Mouse (Mus musculus): ENCODE measurements around the gene Mtmr11. TPM values are rescaled to one million over a fixed set of nuclear protein-coding genes. Genes with fewer than 3 reads are reported as not detected.

Gene Mtmr11
- polyA plus RNA-seq, 1 experiment from 2014 or later = 3.7 TPM

GRCm38 (mm10) chr3:96152611-96153010 is 9.2 kb upstream of the Mtmr11 start:
- WGBS (ENCODE audit: insufficient replicate concordance) = 84% methylated on average over 5 of the region's 5 CpGs
- no peak overlapping the region for H3K4me3 ChIP-seq (replicated peaks)
- no peak for ATAC-seq (ENCODE audit: insufficient read depth)
- no peaks in the 10 kb centered on the region for H3K27me3 ChIP-seq
- H3K9ac ChIP-seq = no peak overlapping the region
- H3K27ac ChIP-seq (replicated peaks) = no peak overlapping the region
- H3K9me3 ChIP-seq (replicated peaks) = no peaks in the 10 kb centered on the region
- H3K36me3 ChIP-seq (replicated peaks) = peaks cover 61% of the 10 kb centered on the region
- no peak overlapping the region for H3K4me2 ChIP-seq
- H3K4me1 ChIP-seq (replicated peaks) = 0 out of 2 replicates have a peak, but pooled peaks cover 2% of the 10 kb centered on the region

GRCm38 (mm10) chr3:96155501-96155900 is 6.3 kb upstream of the Mtmr11 start:
- ATAC-seq (ENCODE audit: insufficient read depth) = no peak
- H3K36me3 ChIP-seq (replicated peaks) = peaks cover 56% of the 10 kb centered on the region
- WGBS (ENCODE audit: insufficient replicate concordance) = 78% methylated on average over 8 of the region's 8 CpGs

GRCm38 (mm10) chr3:96159820-96160219 is 2.0 kb upstream of the Mtmr11 start:
- no peak overlapping the region for H3K9ac ChIP-seq
- H3K4me1 ChIP-seq (replicated peaks) = peaks cover 12% of the 10 kb centered on the region
- H3K36me3 ChIP-seq (replicated peaks) = peaks cover 14% of the 10 kb centered on the region
- peak overlapping the region; percentile 53; the same call in 1 of the 2 replicates for H3K27ac ChIP-seq (replicated peaks)
- no peaks in the 10 kb centered on the region for H3K9me3 ChIP-seq (replicated peaks)
- no peak overlapping the region for H3K4me3 ChIP-seq (replicated peaks)
- 54% methylated on average over 4 of the region's 4 CpGs for WGBS (ENCODE audit: insufficient replicate concordance)
- H3K4me2 ChIP-seq = no peak overlapping the region
- ATAC-seq (ENCODE audit: insufficient read depth) = no peak
- peaks cover 59% of the 10 kb centered on the region for H3K27me3 ChIP-seq

More at GRCm38 (mm10) chr3:96155501-96155900, 6.3 kb upstream of the Mtmr11 start:
- Histone ChIP-seq H3K4me3 (replicated peaks) (no peak overlapping the region), H3K4me1 (replicated peaks) (peaks cover 6% of the 10 kb centered on the region), H3K27ac (replicated peaks) (no peak overlapping the region), H3K9me3 (replicated peaks) (no peaks in the 10 kb centered on the region), H3K27me3 (peaks cover 16% of the 10 kb centered on the region), H3K9ac (no peak overlapping the region), H3K4me2 (no peak overlapping the region)

GRCm38 (mm10) chr3:96160222-96160802 is 1.5 kb upstream of the Mtmr11 start:
- Histone ChIP-seq H3K4me3 (replicated peaks) (no peak overlapping the region), H3K4me2 (peak overlapping the region; percentile 57), H3K36me3 (replicated peaks) (peaks cover 9% of the 10 kb centered on the region), H3K27ac (replicated peaks) (peak overlapping the region; percentile 53), H3K9ac (no peak overlapping the region), H3K4me1 (replicated peaks) (peaks cover 12% of the 10 kb centered on the region), H3K27me3 (peaks cover 63% of the 10 kb centered on the region), H3K9me3 (replicated peaks) (no peaks in the 10 kb centered on the region)
- 38% methylated on average over 4 of the region's 4 CpGs for WGBS (ENCODE audit: insufficient replicate concordance)
- ATAC-seq (ENCODE audit: insufficient read depth) = peak; percentile 22; the same call in 1 of the 2 replicates

GRCm38 (mm10) chr3:96160803-96161516 is 844 bp upstream of the Mtmr11 start:
- Histone ChIP-seq H3K9me3 (replicated peaks) (no peaks in the 10 kb centered on the region), H3K4me1 (replicated peaks) (peaks cover 12% of the 10 kb centered on the region), H3K27me3 (peaks cover 63% of the 10 kb centered on the region), H3K27ac (replicated peaks) (peak overlapping the region; percentile 53), H3K36me3 (replicated peaks) (peaks cover 2% of the 10 kb centered on the region), H3K9ac (no peak overlapping the region), H3K4me3 (replicated peaks) (peak overlapping the region; percentile 39), H3K4me2 (peak overlapping the region; percentile 57)
- WGBS (ENCODE audit: insufficient replicate concordance) = 4% methylated on average over 12 of the region's 12 CpGs
- ATAC-seq (ENCODE audit: insufficient read depth) = peak; percentile 41

GRCm38 (mm10) chr3:96163040-96163439 is 1.2 kb downstream of the Mtmr11 start:
- H3K4me2 ChIP-seq = peak overlapping the region; percentile 42
- H3K27ac ChIP-seq (replicated peaks) = no peak overlapping the region
- H3K4me3 ChIP-seq (replicated peaks) = 0 out of 2 replicates have a peak overlapping the region, but pooled peaks have one; percentile 39
- H3K9ac ChIP-seq = no peak overlapping the region
- 68% methylated on average over 6 of the region's 6 CpGs for WGBS (ENCODE audit: insufficient replicate concordance)
- no peak for ATAC-seq (ENCODE audit: insufficient read depth)
- H3K9me3 ChIP-seq (replicated peaks) = no peaks in the 10 kb centered on the region
- H3K36me3 ChIP-seq (replicated peaks) = no peaks in the 10 kb centered on the region
- H3K27me3 ChIP-seq = peaks cover 63% of the 10 kb centered on the region
- H3K4me1 ChIP-seq (replicated peaks) = peaks cover 12% of the 10 kb centered on the region

GRCm38 (mm10) chr3:96168466-96169158 is 6.8 kb downstream of the Mtmr11 start:
- Histone ChIP-seq H3K27ac (replicated peaks) (no peak overlapping the region), H3K4me3 (replicated peaks) (no peak overlapping the region), H3K9ac (no peak overlapping the region), H3K4me1 (replicated peaks) (peaks cover 31% of the 10 kb centered on the region), H3K9me3 (replicated peaks) (no peaks in the 10 kb centered on the region), H3K4me2 (no peak overlapping the region), H3K36me3 (replicated peaks) (peaks cover 7% of the 10 kb centered on the region; the same call in 1 of the 2 replicates), H3K27me3 (peaks cover 16% of the 10 kb centered on the region)
- 60% methylated on average over 12 of the region's 12 CpGs for WGBS (ENCODE audit: insufficient replicate concordance)
- no peak for ATAC-seq (ENCODE audit: insufficient read depth)

GRCm38 (mm10) chr3:96170276-96170675 is 8.5 kb downstream of the Mtmr11 start:
- Histone ChIP-seq H3K4me2 (no peak overlapping the region), H3K27ac (replicated peaks) (0 out of 2 replicates have a peak overlapping the region, but pooled peaks have one; percentile 5), H3K9me3 (replicated peaks) (no peaks in the 10 kb centered on the region), H3K4me1 (replicated peaks) (peaks cover 47% of the 10 kb centered on the region), H3K4me3 (replicated peaks) (no peak overlapping the region), H3K9ac (no peak overlapping the region), H3K36me3 (replicated peaks) (peaks cover 23% of the 10 kb centered on the region), H3K27me3 (no peaks in the 10 kb centered on the region)
- no peak for ATAC-seq (ENCODE audit: insufficient read depth)
- WGBS (ENCODE audit: insufficient replicate concordance) = 75% methylated on average over 4 of the region's 4 CpGs

- whole genome bisulfite sequencing (ENCODE audit: insufficient replicate concordance) = 38% methylated on average over 10 of the region's 10 CpGs
- peak overlapping the region; percentile 94 for H3K27ac ChIP-seq (replicated peaks)
- H3K4me1 ChIP-seq (replicated peaks) = peaks cover 50% of the 10 kb centered on the region
- no peaks in the 10 kb centered on the region for H3K9me3 ChIP-seq (replicated peaks)
- H3K4me2 ChIP-seq = peak overlapping the region; percentile 90
- H3K9ac ChIP-seq = peak overlapping the region; percentile 78; the same call in 1 of the 2 replicates
- H3K36me3 ChIP-seq (replicated peaks) = peaks cover 30% of the 10 kb centered on the region
- H3K27me3 ChIP-seq = no peaks in the 10 kb centered on the region
- peak overlapping the region; percentile 89 for H3K4me3 ChIP-seq (replicated peaks)
- no peak for ATAC-seq (ENCODE audit: insufficient read depth)
These were observed 9.3 kb downstream of the Mtmr11 start for GRCm38 (mm10) chr3:96170976-96171545.

- ATAC-seq (ENCODE audit: insufficient read depth) = peak; percentile 16
- Histone ChIP-seq H3K4me1 (replicated peaks) (peaks cover 50% of the 10 kb centered on the region), H3K9me3 (replicated peaks) (no peaks in the 10 kb centered on the region), H3K4me3 (replicated peaks) (peak overlapping the region; percentile 89), H3K27me3 (no peaks in the 10 kb centered on the region), H3K36me3 (replicated peaks) (peaks cover 37% of the 10 kb centered on the region), H3K4me2 (peak overlapping the region; percentile 90), H3K9ac (peak overlapping the region; percentile 78), H3K27ac (replicated peaks) (peak overlapping the region; percentile 94)
- WGBS (ENCODE audit: insufficient replicate concordance) = 14% methylated on average over 18 of the region's 18 CpGs
These were observed 9.9 kb downstream of the Mtmr11 start for GRCm38 (mm10) chr3:96171583-96172196.

Measured in liver, embryonic 15.5 days (tissue).